Mouse (Mus musculus): ENCODE data around the gene Vmn1r3.
"Not testable (repeated sequence)": the region's sequence is repeated elsewhere in the genome, so short reads cannot be mapped to it uniquely, and the experiment has no call there.

Vmn1r3 gene

DNA sequence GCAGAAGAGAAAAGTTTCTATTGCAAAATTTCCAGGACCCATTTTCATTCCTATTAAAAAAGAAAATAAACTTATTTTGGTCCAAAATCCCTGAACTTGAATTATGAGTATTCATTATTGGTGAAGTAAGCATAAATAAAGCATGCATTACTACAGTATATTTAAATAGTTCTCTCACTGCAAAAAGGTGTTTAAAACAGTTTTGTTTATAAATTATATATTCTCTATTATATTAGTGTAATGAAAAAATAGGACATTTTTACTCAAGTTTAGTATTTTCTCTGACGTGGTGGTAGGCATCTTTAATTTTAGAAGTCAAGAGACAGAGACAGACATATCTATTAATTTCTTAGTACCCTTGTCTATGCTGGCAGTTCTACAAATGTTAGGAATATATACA, at the start of gene Vmn1r3:
Vmn1r3 (minus strand) TSS at position 101 of the 400 bp plus-strand sequence.
- not testable (repeated sequence) for DNase-seq (ENCODE audit: low read depth)

DNA sequence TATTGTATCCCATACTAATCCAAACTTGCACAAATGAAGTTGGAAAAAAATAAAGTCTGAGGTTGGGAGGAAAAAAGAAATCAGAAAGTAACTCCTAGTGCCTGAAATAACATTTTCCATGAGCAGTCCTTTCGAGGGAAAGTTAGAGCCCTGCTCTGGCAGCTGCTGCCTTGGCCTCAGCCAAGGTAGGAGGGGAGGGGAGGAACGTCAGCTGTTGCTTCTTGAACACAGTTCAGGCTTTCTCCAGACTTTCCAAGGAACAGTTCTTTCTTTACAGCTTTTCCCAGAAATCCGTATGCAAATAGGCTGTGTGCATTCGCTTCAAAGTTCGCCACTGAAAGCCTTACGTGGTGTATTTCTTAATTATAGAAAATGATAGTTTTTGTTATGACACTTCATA, 46.9 kb upstream of the Vmn1r3 start:
- no peak for DNase-seq (ENCODE audit: low read depth)

DNA sequence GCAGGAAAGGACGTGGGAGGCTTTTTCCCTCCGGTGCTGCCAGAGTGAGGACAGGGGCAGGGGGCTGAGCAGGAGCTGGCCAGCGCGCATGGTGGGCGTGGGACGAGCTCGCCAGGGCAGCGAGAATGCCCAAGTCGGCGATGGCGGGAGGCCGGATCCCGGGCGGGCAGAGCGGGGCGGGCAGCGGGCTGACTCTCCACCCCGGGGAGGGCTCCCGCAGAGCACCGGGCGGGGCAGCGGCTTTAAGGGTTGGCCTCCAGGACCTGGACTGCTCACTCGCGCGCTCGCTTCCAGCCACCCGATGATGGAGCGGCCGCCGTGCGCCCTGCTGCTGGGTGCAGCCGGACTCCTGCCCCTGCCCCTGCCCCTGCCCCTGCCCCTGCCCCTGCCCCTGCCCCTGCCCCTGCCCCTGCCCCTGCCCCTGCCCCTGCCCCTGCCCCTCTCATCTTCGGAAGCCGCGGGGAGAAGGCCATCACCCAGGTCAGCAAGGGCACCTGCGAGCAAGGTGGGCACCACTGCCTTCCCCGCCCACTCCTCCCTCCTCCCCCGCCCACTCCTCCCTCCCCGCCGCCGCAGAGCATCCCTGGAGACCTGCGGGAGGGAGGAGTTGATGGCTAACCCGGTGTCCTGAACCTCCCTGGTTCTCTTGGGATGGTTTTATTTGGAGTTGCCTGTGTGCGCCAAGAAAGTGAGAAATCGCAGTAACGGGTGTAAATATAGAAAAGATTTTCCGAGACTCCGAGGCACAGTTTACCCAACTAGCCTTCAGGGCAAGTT, 45.9 kb upstream of the Vmn1r3 start:
- DNase-seq (ENCODE audit: low read depth) = peak; percentile 36

DNA sequence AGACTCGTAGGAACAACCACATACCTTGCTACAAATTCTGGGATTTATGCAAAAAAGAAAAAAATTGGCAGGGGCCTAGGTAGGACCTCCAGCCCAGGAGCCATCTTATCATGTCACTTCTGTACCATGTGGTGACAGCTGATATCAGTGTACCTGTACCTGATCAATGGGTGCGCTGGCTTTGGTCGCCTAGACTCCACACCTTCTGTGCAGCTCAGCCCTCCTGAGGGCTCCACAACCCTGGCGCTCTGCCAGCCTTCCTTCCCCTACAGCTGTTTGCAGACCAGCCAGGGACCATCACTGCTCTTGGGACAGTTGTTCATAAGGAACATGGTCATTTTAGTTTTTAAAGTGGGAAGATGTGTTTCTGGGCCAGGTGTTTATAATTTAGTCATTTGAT, 44.4 kb upstream of the Vmn1r3 start:
- no peak for DNase-seq (ENCODE audit: low read depth)

DNA sequence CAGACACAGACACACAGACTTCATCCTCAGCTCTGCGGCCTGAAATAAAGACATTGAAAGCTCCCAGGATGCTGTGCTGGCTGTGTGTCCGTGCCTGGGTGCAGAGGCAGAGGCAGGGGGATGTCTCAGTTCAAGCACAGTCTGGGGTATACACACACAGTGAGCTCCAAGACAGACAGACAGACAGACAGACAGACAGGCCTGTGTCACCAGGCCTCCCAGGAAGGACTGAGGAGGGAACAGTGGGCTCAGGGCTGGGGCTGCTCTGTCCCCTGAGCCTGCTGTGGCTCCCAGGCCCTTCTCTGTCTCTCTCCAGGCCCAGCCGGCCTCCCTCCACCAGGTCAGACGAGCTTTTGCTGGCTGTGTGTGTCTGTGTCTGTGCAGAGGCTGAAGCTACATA, 43.3 kb upstream of the Vmn1r3 start:
- no peak for DNase-seq (ENCODE audit: low read depth)

DNA sequence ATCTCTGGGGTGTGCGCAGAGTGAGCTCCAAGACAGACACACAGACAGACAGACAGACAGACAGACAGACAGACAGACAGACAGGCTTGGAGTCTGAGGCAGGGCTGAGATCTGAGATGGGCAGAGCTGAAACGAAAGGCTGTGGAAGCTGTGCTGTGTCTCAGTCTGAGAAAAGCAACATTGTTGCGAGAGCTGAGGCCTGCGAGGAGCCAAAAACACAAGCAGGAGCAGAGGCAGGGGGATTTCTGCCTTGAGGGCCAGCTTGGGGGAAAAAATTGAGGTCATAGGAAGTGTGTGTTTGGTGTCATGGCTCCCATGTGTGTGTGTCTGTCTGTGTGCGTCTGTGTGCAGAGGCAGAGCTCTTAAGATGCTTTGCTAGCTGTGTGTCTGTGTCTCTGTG, 42.6 kb upstream of the Vmn1r3 start:
- DNase-seq (ENCODE audit: low read depth) = no peak

DNA sequence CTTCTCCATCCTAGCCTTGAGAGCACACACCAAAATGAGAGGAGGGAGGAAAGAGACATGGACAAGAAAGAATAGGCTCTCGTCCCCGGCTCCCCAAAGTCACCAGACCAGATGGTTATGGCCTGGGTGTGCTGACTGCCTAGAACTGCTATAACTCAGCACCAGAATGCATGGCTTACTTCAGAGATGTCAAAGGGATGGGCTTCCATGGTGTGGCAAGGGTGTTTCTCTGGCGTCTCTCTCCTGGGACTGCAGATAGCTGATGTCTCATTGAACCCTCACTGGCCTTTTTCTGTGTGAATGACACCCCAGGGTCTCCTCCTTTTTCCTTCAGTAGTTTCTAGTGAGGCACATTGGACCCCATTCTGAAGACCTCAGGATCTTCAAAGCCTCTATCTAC, 41.3 kb upstream of the Vmn1r3 start:
- DNase-seq (ENCODE audit: low read depth) = no peak

DNA sequence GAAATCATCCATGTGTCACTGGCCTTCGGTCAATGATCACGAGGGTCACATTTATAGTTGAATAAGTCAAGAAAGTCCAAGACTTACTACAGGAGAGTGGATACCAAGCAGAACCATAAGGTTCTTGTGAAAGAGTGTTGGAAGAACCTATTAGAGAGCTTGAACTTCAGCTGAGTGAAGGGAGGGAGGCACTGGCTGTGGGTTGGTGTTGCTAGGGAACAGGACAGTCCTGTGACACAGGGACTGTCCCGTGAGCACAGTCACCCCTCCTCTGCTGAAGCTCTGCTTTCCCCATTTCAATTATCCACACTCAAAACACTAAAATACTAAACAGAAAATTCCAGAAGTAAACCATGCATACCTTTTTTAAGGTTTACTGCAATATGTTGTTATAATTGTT, 40.3 kb upstream of the Vmn1r3 start:
- not testable (repeated sequence) for DNase-seq (ENCODE audit: low read depth)

DNA sequence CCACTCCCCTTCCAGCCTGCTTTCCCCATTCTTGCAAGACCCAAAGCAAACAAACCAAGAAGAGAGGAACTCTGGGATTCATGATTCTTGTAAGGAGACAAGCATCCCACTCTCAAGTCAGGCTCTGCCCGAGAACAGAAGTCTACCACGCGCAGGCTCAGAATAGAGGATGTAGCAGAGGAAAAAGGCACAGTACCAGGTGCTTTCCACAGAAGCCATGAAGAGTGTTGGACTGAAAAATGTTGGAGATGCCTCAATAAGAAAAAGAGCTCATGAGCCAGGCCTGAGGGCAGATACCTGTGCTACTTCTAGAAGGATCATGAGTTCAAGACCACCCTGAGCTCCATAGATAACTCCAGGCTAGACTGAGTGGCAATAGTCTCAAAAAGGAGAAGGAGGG, 39.7 kb upstream of the Vmn1r3 start:
- DNase-seq (ENCODE audit: low read depth) = not testable (repeated sequence)

DNA sequence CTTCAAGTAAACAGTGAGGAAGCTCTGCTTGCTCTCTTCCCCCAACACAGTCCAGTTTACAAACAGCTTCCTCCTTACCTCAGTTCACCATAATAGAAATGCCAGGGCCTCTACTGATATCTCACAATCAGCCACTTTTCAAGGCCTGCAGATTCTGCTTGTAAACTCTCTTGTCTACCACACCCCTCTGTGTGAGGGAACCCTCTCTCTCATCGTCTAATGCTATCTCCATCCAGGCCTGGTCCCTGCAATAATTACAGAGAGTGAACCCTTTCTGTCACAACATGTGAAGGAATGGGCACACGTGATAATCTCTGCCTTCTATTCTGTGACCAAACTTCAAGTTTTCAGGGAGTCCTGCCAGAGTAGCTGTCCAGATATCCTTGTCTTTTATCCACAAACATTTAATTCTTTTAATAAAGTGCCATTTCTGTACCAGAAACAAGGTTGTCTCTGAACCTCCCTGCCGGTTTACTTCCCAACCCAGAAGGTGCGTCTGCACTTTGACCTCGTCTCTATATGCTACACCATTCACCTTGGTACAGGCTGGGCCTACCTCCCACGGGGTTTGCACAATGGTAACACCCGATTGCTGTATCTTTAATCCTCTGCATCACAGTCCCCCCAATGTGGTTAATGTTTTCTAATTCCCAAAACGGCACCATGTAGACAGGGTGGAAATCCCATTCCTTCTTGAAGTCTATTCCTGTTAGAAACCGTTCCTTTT, 38.5 kb upstream of the Vmn1r3 start:
- not testable (repeated sequence) for DNase-seq (ENCODE audit: low read depth)

DNA sequence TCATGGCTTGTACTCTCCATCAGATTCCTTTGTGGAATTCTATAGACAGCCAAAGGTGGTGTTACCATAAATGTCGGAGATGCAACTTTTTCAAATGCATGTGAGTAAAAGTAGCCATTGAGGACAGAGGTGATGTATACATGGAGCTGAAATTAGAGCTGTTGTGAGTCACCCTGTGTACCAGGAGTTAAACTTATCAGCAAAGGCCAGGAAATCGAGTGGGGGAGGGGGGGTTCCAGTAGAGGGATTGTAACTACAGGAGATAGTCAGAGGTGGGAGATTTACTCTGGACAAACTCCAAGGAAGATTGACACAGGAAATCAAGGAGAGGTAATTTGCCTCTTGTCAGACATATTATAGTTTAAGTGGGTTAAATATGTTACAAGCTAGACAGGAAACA, 31.2 kb upstream of the Vmn1r3 start:
- peak; percentile 41 for DNase-seq (ENCODE audit: low read depth)

DNA sequence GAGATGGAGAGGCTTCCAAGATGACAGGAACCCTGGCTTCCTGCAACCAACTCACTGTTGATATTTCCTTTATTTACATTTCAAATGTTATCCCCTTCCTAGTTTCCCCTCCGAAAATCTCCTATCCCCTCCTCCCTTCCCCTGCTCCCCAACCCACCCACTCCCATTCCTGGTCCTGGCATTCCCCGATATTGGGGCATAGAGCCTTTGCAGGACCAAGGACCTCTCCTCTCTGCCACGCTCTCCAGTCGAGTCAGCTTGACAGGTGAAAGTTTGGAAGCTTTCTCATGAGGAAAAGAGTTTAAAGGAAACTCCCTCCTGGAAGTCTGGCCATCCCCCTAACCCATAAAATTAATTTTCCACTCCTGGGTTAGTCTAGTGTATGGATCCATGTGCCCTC, 28.2 kb upstream of the Vmn1r3 start:
- not testable (repeated sequence) for DNase-seq (ENCODE audit: low read depth)

DNA sequence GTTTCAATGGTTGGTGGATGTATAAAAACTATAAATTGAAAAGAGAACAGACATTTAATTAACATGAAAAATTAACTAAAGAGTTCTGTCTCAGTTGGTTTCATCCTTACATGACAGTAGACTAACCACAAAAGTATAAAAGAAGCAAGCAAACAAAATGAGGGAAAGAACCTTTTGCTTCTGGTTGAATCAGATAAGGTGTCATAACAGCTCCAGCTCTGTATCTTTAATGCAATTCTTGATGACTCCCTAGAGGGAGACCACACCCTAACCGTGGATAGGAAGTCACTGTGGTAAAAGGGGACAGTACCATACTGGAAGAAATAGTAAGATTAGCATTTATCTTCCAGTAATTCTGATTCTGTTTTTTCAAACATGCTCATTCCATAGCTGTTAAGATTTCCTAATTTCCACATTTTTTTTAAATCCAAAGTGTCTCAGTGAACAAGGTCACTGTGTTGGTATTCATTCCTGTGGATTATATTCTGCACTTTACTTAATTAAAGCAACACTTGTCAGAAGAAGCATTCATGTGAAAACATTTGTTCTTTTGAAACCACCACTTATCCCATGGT, 24.6 kb upstream of the Vmn1r3 start:
- DNase-seq (ENCODE audit: low read depth) = not testable (repeated sequence)

DNA sequence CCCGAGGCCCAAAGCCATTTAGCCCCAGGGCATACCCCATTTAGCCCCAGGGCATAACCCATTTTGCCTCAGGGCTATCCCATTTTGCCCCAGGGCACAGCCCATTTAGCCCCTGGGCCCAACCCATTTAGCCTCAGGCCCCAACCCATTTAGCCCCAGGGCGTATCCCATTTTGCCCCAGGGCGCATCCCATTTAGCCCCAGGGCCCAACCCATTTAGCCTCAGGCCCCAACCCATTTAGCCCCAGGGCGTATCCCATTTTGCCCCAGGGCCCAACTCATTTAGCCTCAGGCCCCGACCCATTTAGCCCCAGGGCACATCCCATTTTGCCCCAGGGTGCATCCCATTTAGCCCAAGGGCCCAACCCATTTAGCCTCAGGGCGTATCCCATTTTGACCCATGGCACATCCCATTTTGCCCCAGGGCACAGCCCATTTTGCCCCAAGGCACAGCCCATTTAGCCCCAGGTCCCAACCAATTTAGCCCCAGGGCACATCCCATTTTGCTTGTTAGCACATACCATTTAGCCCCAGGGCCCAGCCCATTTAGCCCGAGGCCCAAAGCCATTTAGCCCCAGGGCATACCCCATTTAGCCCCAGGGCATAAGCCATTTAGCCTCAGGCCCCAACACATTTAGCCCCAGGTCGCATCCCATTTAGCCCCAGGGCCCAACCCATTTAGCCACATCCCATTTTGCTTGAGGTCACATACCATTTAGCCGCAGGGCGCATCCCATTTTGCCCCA, 8.2 kb downstream of the Vmn1r3 start:
- DNase-seq (ENCODE audit: low read depth) = not testable (repeated sequence)

DNA sequence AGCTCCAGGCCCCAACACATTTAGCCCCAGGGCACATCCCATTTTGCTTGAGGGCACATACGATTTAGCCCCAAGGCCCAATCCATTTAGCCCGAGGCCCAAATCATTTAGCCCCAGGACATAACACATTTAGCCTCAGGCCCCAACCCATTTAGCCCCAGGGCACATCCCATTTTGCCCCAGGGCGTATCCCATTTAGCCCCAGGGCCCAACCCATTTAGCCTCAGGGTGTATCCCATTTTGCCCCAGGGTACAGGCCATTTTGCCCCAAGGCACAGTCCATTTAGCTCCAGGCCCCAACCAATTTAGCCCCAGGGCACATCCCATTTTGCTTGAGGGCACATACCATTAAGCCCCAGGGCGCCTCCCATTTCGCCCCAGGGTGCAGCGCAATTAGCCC, 9.0 kb downstream of the Vmn1r3 start:
- not testable (repeated sequence) for DNase-seq (ENCODE audit: low read depth)

DNA sequence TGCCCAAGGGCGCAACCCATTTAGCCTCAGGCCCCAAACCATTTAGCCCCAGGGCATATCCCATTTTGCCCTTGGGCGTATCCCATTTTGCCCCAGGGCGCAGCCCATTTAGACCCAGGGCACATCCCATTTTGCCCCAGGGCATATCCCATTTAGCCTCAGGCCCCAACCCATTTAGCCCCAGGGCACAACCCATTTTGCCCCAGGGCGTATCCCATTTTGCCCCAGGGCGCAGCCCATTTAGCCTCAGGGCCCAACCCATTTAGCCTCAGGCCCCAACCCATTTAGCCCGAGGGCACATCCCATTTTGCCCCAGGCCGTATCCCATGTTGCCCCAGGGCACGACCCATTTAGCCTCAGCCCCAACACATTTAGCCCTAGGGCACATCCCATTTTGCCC, 9.4 kb downstream of the Vmn1r3 start:
- DNase-seq (ENCODE audit: low read depth) = not testable (repeated sequence)

DNA sequence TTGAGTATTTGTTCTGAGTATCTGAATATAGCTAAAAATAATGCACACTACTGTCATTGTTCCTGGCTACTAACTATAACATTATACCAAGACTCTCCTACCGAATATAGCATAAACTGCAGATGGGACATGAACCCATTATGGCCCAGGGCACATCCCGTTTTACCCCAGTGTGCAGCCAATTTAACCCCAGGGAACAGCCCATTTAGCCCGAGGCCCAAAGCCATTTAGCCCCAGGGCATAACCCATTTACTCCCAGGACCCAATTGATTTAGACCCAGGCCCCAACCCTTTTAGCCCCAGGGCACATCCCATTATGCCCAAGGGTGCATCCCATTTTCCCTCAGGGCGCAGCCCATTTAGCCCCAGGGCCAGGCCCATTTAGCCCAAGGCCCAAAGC, 10.6 kb downstream of the Vmn1r3 start:
- not testable (repeated sequence) for DNase-seq (ENCODE audit: low read depth)

DNA sequence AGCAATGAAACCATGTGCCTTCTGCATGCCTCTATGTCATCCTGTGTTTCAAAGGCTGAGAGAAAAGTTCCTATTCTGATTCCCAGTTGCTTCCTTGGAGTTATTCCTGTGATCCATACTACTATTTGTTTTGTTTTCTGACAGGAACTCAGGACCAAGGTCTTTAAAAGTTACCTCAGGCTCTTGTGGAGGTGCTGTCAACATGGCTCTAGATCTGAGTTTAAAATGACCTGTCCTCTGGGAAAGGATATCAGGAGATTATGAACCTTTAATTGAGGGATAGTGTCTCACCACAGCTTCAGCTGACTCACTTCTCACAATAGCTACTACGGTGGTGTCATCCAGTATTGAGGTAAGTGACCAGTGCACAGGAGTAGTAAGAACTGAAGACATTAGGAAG, 18.1 kb downstream of the Vmn1r3 start, which contains the start of gene Vmn1r2:
Vmn1r2 (plus strand) TSS at position 301 of the 400 bp plus-strand sequence.
- DNase-seq (ENCODE audit: low read depth) = not testable (repeated sequence)

DNA sequence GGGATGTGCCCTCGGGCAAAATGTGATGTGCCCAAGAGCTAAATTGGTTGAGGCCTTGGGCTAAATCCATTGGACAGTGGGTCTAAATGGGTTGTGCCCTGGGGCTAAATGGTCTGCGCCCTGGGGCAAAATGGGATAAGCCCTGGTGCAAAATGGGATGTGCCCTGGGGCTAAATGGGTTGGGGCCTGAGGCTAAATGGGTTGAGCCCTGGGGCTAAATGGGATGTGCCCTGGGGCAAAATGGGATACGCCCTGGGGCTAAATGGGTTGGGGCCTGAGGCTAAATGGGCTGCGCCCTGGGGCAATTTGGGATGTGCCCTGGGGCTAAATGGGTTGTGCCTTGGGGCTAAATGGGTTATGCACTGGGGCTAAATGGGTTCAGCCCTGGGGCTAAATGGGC, 20.1 kb downstream of the Vmn1r3 start:
- DNase-seq (ENCODE audit: low read depth) = no peak

DNA sequence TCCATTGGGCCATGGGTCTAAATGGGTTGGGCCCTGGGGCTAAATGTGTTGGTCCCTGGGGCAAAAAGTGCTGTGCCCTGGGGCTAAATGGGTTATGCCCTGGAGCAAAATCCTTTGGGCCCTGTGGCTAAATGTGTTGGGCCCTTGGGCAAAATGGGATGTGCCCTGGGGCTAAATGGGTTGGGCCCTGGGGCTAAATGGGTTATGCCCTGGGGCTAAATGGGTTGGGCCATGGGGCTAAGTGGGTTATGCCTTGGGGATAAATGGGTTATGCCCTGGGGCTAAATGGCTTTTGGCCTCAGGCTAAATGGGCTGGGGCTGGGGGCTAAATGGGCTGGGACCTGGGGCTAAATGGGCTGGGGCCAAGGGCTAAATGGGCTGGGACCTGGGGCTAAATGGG, 20.7 kb downstream of the Vmn1r3 start:
- not testable (repeated sequence) for DNase-seq (ENCODE audit: low read depth)

DNA sequence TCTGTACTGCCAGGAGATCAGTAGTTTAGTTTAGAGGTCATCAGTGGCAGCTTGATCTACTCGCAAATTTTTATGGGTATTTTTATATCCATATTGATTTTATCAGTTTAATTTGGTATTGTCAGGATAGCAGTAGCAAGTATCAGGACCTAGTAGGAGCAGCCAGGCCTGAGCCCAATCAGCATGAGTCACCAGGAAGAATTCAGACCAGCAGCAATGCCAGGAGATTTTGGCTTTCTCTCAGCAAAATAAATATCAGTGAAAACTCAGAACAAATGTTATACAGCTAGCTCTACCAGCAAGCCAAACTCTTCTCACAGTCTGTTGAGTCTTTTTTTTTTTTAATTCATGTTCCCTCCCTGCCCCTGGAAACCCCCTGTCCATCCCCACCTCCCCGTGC, 31.8 kb downstream of the Vmn1r3 start:
- DNase-seq (ENCODE audit: low read depth) = not testable (repeated sequence)

DNA sequence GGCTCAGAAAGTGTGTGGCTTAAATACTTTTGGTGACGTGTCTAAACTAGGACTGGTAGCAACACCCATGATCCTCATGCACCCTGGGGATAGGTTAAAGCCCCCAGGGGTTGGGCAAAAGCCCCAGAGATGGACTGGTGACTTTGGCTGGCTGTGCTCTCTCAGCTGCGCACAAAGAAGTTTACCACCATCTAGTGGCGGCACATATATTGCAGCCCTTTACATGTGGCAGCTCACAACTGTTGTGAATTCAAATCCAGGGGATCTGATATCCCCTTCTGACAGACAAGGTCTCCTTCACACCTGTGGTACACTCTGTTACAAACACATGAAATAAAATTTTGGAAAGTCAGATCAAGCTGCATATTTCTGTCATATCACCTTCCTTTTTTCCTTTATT, 37.2 kb downstream of the Vmn1r3 start:
- not testable (repeated sequence) for DNase-seq (ENCODE audit: low read depth)
